Mouse (Mus musculus) spleen, postnatal 10 days (tissue): Measurements from ENCODE around the gene Pdpk1.
"Not testable (repeated sequence)": the region's sequence is repeated elsewhere in the genome, so short reads cannot be mapped to it uniquely, and the experiment has no call there.

Experiments used
- DNase-seq, 2 experiments: peaks; one replicate each; pipeline ENCODE4 v3.0.0; 2021 to 2022; ENCODE audit warnings: low spot score in 2 of 2

Gene Pdpk1

GRCm38 (mm10) chr17:24113031-24113430 lies 37.7 kb downstream of the Pdpk1 start:
- no peak for DNase-seq

- no peak for DNase-seq
These were observed 39.5 kb downstream of the Pdpk1 start for GRCm38 (mm10) chr17:24111256-24111655.

GRCm38 (mm10) chr17:24108896-24109295 lies 41.8 kb downstream of the Pdpk1 start:
- DNase-seq, result no peak

GRCm38 (mm10) chr17:24105111-24105510 lies 45.6 kb downstream of the Pdpk1 start:
- no peak for DNase-seq

- DNase-seq, result no peak
These were observed 52.4 kb downstream of the Pdpk1 start for GRCm38 (mm10) chr17:24098354-24098753.

- no peak for DNase-seq
These were observed 60.1 kb downstream of the Pdpk1 start for GRCm38 (mm10) chr17:24090575-24090974.

GRCm38 (mm10) chr17:24086399-24086798 lies 64.3 kb downstream of the Pdpk1 start:
- DNase-seq, result not testable (repeated sequence)

GRCm38 (mm10) chr17:24084593-24084992 lies 66.1 kb downstream of the Pdpk1 start:
- DNase-seq, result no peak

GRCm38 (mm10) chr17:24077101-24077500 lies 73.6 kb downstream of the Pdpk1 start:
- no peak for DNase-seq

GRCm38 (mm10) chr17:24072919-24073696 lies 77.6 kb downstream of the Pdpk1 start, which contains the start of gene Kctd5:
TSS of gene Kctd5 (minus strand) at chr17:24073485.
- DNase-seq, result peak; percentile 91 to 92

GRCm38 (mm10) chr17:24069531-24069930 lies 81.2 kb downstream of the Pdpk1 start:
- DNase-seq, result no peak

- no peak for DNase-seq
These were observed 82.5 kb downstream of the Pdpk1 start for GRCm38 (mm10) chr17:24068271-24068670.

GRCm38 (mm10) chr17:24062459-24063155 lies 88.1 kb downstream of the Pdpk1 start:
- no peak for DNase-seq

GRCm38 (mm10) chr17:24057730-24058245 lies 92.9 kb downstream of the Pdpk1 start:
- no peak for DNase-seq

GRCm38 (mm10) chr17:24056636-24057625 lies 93.8 kb downstream of the Pdpk1 start:
- no peak for DNase-seq

GRCm38 (mm10) chr17:24049008-24049407 lies 101.7 kb downstream of the Pdpk1 start:
- no peak for DNase-seq

- DNase-seq, result no peak
These were observed 102.7 kb downstream of the Pdpk1 start for GRCm38 (mm10) chr17:24048053-24048452.

- DNase-seq, result no peak
These were observed 104.7 kb downstream of the Pdpk1 start for GRCm38 (mm10) chr17:24046026-24046425.

- DNase-seq, result no peak
These were observed 105.1 kb downstream of the Pdpk1 start for GRCm38 (mm10) chr17:24045608-24046007.

- no peak for DNase-seq
These were observed 106.2 kb downstream of the Pdpk1 start for GRCm38 (mm10) chr17:24044482-24044881.

GRCm38 (mm10) chr17:24037844-24038243 lies 112.9 kb downstream of the Pdpk1 start, which contains the start of gene Prss27:
TSS of gene Prss27 (plus strand) at chr17:24038144.
- no peak for DNase-seq
